Mouse (Mus musculus): ENCODE results near the gene Diras1.

- no peak for TF ChIP-seq CTCF (IDR thresholded peaks at IDR 0.05; ENCODE audit: insufficient read depth, low read length)
- no peak for TF ChIP-seq POLR2A (IDR thresholded peaks at IDR 0.05; ENCODE audit: borderline replicate concordance, extremely low read depth, low read depth, low read length)
Observed at GRCm38 (mm10) chr10:80997332-80997731, 28.1 kb downstream of the Diras1 start.

Data from lung, adult 2 months (tissue).